Mouse (Mus musculus) limb, embryonic 11.5 days (tissue): ENCODE data around the gene Smtnl1. TPM values are rescaled to one million over a fixed set of nuclear protein-coding genes. Genes with fewer than 3 reads are reported as not detected.
"Not testable (repeated sequence)": the region's sequence is repeated elsewhere in the genome, so short reads cannot be mapped to it uniquely, and the experiment has no call there.

Experiments
- ATAC-seq: fragments of 200-750 bp; cut with Nextera tagmentation; 2 replicates; pipeline ENCODE4 v1.8.0; 2017; ENCODE audit warnings: low read depth; ENCODE audit not compliant: insufficient number of reproducible peaks, low FRiP score, low TSS enrichment
- DNase-seq: peaks from one replicate; pipeline ENCODE4 v3.0.0-alpha.2; 2015; ENCODE audit warnings: low spot score
- H3K27ac ChIP-seq: fragments of 300-500 bp; sonication (generic); replicated peaks from 2 replicates; pipeline ENCODE4 v1.5.1; 2014; ENCODE audit warnings: low read depth, mild to moderate bottlenecking, low read length
- H3K27me3 ChIP-seq: fragments of 300-500 bp; sonication (generic); 2 replicates; pipeline ENCODE4 v1.6.1; 2014; ENCODE audit warnings: mild to moderate bottlenecking, low read length, mixed read lengths; ENCODE audit not compliant: control insufficient read depth, insufficient read depth
- H3K36me3 ChIP-seq: fragments of 300-500 bp; sonication (generic); 2 replicates; pipeline ENCODE4 v1.6.1; 2014; ENCODE audit warnings: mild to moderate bottlenecking, low read length, moderate library complexity, mixed read lengths; ENCODE audit not compliant: control insufficient read depth, insufficient read depth
- H3K4me1 ChIP-seq: fragments of 300-500 bp; sonication (generic); 2 replicates; pipeline ENCODE4 v1.6.1; 2014; ENCODE audit warnings: low read length, mixed read lengths; ENCODE audit not compliant: control insufficient read depth, insufficient read depth
- H3K4me2 ChIP-seq: fragments of 300-500 bp; sonication (generic); 2 replicates; pipeline ENCODE4 v1.6.1; 2014; ENCODE audit warnings: low read depth, mild to moderate bottlenecking, moderate library complexity; ENCODE audit not compliant: severe bottlenecking
- H3K4me3 ChIP-seq: fragments of 300-500 bp; sonication (generic); 2 replicates; pipeline ENCODE4 v1.5.1; 2014; ENCODE audit warnings: low read depth, low read length
- H3K9ac ChIP-seq: fragments of 300-500 bp; sonication (generic); 2 replicates; pipeline ENCODE4 v1.6.1; 2014; ENCODE audit warnings: mild to moderate bottlenecking, low read length
- H3K9me3 ChIP-seq: fragments of 300-500 bp; sonication (generic); 2 replicates; pipeline ENCODE4 v1.6.1; 2016; ENCODE audit warnings: low read length; ENCODE audit not compliant: control insufficient read depth
- WGBS: fragments of 180-500 bp; shearing (Covaris S2); extraction: QIAGEN DNeasy Blood & Tissue Kit; methylation state at CpG from one replicate; pipeline ENCODE4 v1.1.7; 2014; 5-methylcytosine and 5-hydroxymethylcytosine counted together
- polyA plus RNA-seq: library from polyadenylated mRNA; unstranded; fragments of >200 nt; fragmentation: Nextera tagmentation; extraction: Ambion mirVana; gene quantifications from 2 replicates; pipeline ENCODE4 v1.2.1, GENCODE M21; 2014

Gene Smtnl1
- polyA plus RNA-seq, 1 experiment from 2014 or later = 0.32 TPM

- no peaks in the 10 kb centered on the region for H3K27me3 ChIP-seq
- H3K4me1 ChIP-seq = 0 out of 2 replicates have a peak, but pooled peaks cover 3% of the 10 kb centered on the region
- H3K9ac ChIP-seq = no peak overlapping the region
- no peak overlapping the region for H3K27ac ChIP-seq
- WGBS = 48% methylated on average over 5 of the region's 5 CpGs
- no peak overlapping the region for H3K4me3 ChIP-seq
- H3K9me3 ChIP-seq = no peaks in the 10 kb centered on the region
- H3K4me2 ChIP-seq = no peak overlapping the region
- ATAC-seq (no peak), DNase-seq (no peak)
- H3K36me3 ChIP-seq = no peaks in the 10 kb centered on the region
Measured at GRCm38 (mm10) chr2:84806546-84806945, 15.9 kb downstream of the Smtnl1 start.

- no peaks in the 10 kb centered on the region for H3K9me3 ChIP-seq
- 93% methylated on average over 7 of the region's 7 CpGs for WGBS
- H3K36me3 ChIP-seq = no peaks in the 10 kb centered on the region
- H3K4me2 ChIP-seq = no peak overlapping the region
- DNase-seq (no peak), ATAC-seq (no peak)
- H3K9ac ChIP-seq = no peak overlapping the region
- H3K27me3 ChIP-seq = no peaks in the 10 kb centered on the region
- H3K27ac ChIP-seq = no peak overlapping the region
- H3K4me3 ChIP-seq = no peak overlapping the region
- no peaks in the 10 kb centered on the region for H3K4me1 ChIP-seq
Measured at GRCm38 (mm10) chr2:84803963-84804362, 18.5 kb downstream of the Smtnl1 start.

- DNase-seq, H3K9ac ChIP-seq, H3K4me3 ChIP-seq, H3K9me3 ChIP-seq, H3K27ac ChIP-seq, H3K27me3 ChIP-seq, ATAC-seq, H3K4me2 ChIP-seq, H3K4me1 ChIP-seq, H3K36me3 ChIP-seq: not testable (repeated sequence)
- 74% methylated on average over 5 of the region's 5 CpGs for WGBS
Measured at GRCm38 (mm10) chr2:84801223-84801622, 21.2 kb downstream of the Smtnl1 start.

- H3K4me2 ChIP-seq = no peak overlapping the region
- no peak for DNase-seq
- WGBS = 83% methylated on average over 4 of the region's 4 CpGs
- H3K9me3 ChIP-seq = no peaks in the 10 kb centered on the region
- no peaks in the 10 kb centered on the region for H3K4me1 ChIP-seq
- ATAC-seq = no peak
- H3K4me3 ChIP-seq = no peak overlapping the region
- no peaks in the 10 kb centered on the region for H3K27me3 ChIP-seq
- no peak overlapping the region for H3K27ac ChIP-seq
- no peaks in the 10 kb centered on the region for H3K36me3 ChIP-seq
- no peak overlapping the region for H3K9ac ChIP-seq
Measured at GRCm38 (mm10) chr2:84800304-84800703, 22.1 kb downstream of the Smtnl1 start.

GRCm38 (mm10) chr2:84799041-84799561, 23.4 kb downstream of the Smtnl1 start:
- H3K4me2 ChIP-seq = peak overlapping the region; percentile 94
- peak overlapping the region; percentile 57 for H3K9ac ChIP-seq
- 2% methylated on average over 16 of the region's 16 CpGs for WGBS
- H3K9me3 ChIP-seq = no peaks in the 10 kb centered on the region
- no peaks in the 10 kb centered on the region for H3K36me3 ChIP-seq
- peak overlapping the region; percentile 53 for H3K4me3 ChIP-seq
- H3K27me3 ChIP-seq = no peaks in the 10 kb centered on the region
- ATAC-seq (peak; percentile 59), DNase-seq (peak; percentile 70)
- 0 out of 2 replicates have a peak overlapping the region, but pooled peaks have one; percentile 21 for H3K27ac ChIP-seq
- H3K4me1 ChIP-seq = no peaks in the 10 kb centered on the region

GRCm38 (mm10) chr2:84798493-84798921, 23.9 kb downstream of the Smtnl1 start, which contains the start of gene Ube2l6:
Ube2l6 (plus strand) TSS chr2:84798828.
- H3K4me1 ChIP-seq = no peaks in the 10 kb centered on the region
- peak within 1 kb of the TSS; percentile 53 for H3K4me3 ChIP-seq
- DNase-seq (peak; percentile 70), ATAC-seq (peak; percentile 77)
- no peaks in the 10 kb centered on the region for H3K36me3 ChIP-seq
- H3K4me2 ChIP-seq = peak within 1 kb of the TSS; percentile 94
- peak within 1 kb of the TSS; percentile 57 for H3K9ac ChIP-seq
- H3K9me3 ChIP-seq = no peaks in the 10 kb centered on the region
- peak within 1 kb of the TSS; percentile 21; the same call in 1 of the 2 replicates for H3K27ac ChIP-seq
- H3K27me3 ChIP-seq = no peaks in the 10 kb centered on the region
- 1% methylated on average over 21 of the region's 21 CpGs for WGBS

- no peaks in the 10 kb centered on the region for H3K9me3 ChIP-seq
- ATAC-seq (peak; percentile 74), DNase-seq (peak; percentile 86)
- H3K36me3 ChIP-seq = no peaks in the 10 kb centered on the region
- peak overlapping the region; percentile 94 for H3K4me2 ChIP-seq
- H3K27ac ChIP-seq = peak overlapping the region; percentile 21; the same call in 1 of the 2 replicates
- H3K4me1 ChIP-seq = no peaks in the 10 kb centered on the region
- no peaks in the 10 kb centered on the region for H3K27me3 ChIP-seq
- peak overlapping the region; percentile 57 for H3K9ac ChIP-seq
- 12% methylated on average over 13 of the region's 13 CpGs for WGBS
- peak overlapping the region; percentile 53 for H3K4me3 ChIP-seq
Measured at GRCm38 (mm10) chr2:84797833-84798492, 24.5 kb downstream of the Smtnl1 start.

- Histone ChIP-seq H3K4me1 (no peaks in the 10 kb centered on the region), H3K36me3 (no peaks in the 10 kb centered on the region), H3K4me2 (no peak overlapping the region), H3K9me3 (no peaks in the 10 kb centered on the region), H3K27me3 (no peaks in the 10 kb centered on the region), H3K9ac (no peak overlapping the region), H3K4me3 (no peak overlapping the region), H3K27ac (no peak overlapping the region)
- ATAC-seq (no peak), DNase-seq (no peak)
- 89% methylated on average over 3 of the region's 3 CpGs for WGBS
Measured at GRCm38 (mm10) chr2:84793871-84794270, 28.6 kb downstream of the Smtnl1 start.
